Comparison of ENCODE assay signal across 27 mouse cellular contexts in the genomic region with DNA sequence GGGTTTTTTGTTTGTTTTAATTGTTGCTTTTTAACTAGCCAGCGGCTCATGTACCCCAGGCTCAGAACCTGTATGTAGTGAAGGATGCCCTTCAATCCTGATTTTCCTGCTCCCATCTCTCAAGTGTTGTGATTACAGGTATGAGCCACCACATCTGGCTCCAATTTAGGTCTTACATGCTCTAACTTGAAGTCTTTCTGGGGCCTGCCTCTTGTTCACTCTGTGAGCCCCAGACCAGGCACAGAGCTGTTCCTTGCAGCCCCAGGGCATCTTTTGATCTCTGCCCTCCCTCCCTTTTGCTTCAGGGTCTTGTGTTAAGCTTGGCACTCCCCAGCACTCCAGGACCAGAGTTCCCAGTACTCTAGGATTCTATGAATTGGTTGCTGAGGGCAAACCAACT. TPM values are rescaled to one million over a fixed set of nuclear protein-coding genes. Genes with fewer than 3 reads are reported as not detected.
DNase-seq lines count a peak whose midpoint lies in the region; ATAC-seq and TF ChIP-seq lines count a peak whose summit lies in the region.
"Had no signal": no experiment of that assay in that cellular context is flagged by ENCODE, and none has a peak within 500 bp of the region (broad histone marks: within the 10 kb centered on the region; RNA-seq: fewer than 3 reads in every experiment).

No protein-coding gene starts in this region.

- TF ChIP-seq CTCF in stomach, postnatal 0 days (IDR thresholded peaks at IDR 0.05; ENCODE audit: low read depth), result no peak

- peaks cover 18% of the 10 kb centered on the region for H3K4me1 ChIP-seq in liver, embryonic 13.5 days (replicated peaks)
- H3K4me1 ChIP-seq in embryonic facial prominence, embryonic 13.5 days, result peaks cover 51% of the 10 kb centered on the region
- peaks cover 62% of the 10 kb centered on the region for H3K4me1 ChIP-seq in limb, embryonic 10.5 days
- H3K4me1 ChIP-seq in limb, embryonic 14.5 days (ENCODE audit: control insufficient read depth, insufficient read depth, low read length), result peaks cover 18% of the 10 kb centered on the region
- no peaks in the 10 kb centered on the region for H3K4me1 ChIP-seq in stomach, postnatal 0 days (replicated peaks; ENCODE audit: control insufficient read depth, insufficient read depth)

- no peak for TF ChIP-seq EP300 in stomach, postnatal 0 days (optimal IDR thresholded peaks at IDR 0.05)

- no peak for DNase-seq in liver, embryonic 13.5 days
- no peak for DNase-seq in liver
- DNase-seq in limb, embryonic 10.5 days (ENCODE audit: low spot score), result no peak
- no peak for DNase-seq in limb, embryonic 14.5 days (ENCODE audit: low spot score)
- no peak for DNase-seq in stomach, postnatal 0 days (ENCODE audit: low spot score)
- no peak for DNase-seq in cerebellum, adult 11-12 months
- no peak for DNase-seq in right cerebral cortex, postnatal 4 days
- DNase-seq: adrenal gland, adult 2 months; adrenal gland, postnatal 14 days; B cell, adult 2 months; cerebellum, adult 11 months; cerebellum, adult 8-10 months; cerebellum, postnatal 10 days; cerebellum, postnatal 36 days; gastrocnemius, adult 2 months; gastrocnemius, postnatal 14 days; heart, adult 11 months had no signal

- no peaks in the 10 kb centered on the region for H3K9me3 ChIP-seq in liver, embryonic 13.5 days (replicated peaks)
- H3K9me3 ChIP-seq in embryonic facial prominence, embryonic 13.5 days, result no peaks in the 10 kb centered on the region
- H3K9me3 ChIP-seq in limb, embryonic 10.5 days (replicated peaks), result no peaks in the 10 kb centered on the region
- H3K9me3 ChIP-seq in limb, embryonic 14.5 days (ENCODE audit: control insufficient read depth, low read length), result no peaks in the 10 kb centered on the region
- H3K9me3 ChIP-seq in stomach, postnatal 0 days (ENCODE audit: control insufficient read depth, low read length), result no peaks in the 10 kb centered on the region
- H3K9me3 ChIP-seq: forebrain, embryonic 10.5 days; forebrain, embryonic 13.5 days; G1E; hindbrain, embryonic 12.5 days; hindbrain, embryonic 15.5 days had no signal

- no peak overlapping the region for H3K4me2 ChIP-seq in liver, embryonic 13.5 days
- H3K4me2 ChIP-seq in embryonic facial prominence, embryonic 13.5 days, result no peak overlapping the region
- H3K4me2 ChIP-seq in limb, embryonic 14.5 days (replicated peaks; ENCODE audit: low read depth, low read length, severe bottlenecking), result no peak overlapping the region
- H3K4me2 ChIP-seq in stomach, postnatal 0 days (replicated peaks; ENCODE audit: low read depth), result no peak overlapping the region
- H3K4me2 ChIP-seq: forebrain, embryonic 13.5 days; heart, embryonic 11.5 days; hindbrain, embryonic 12.5 days; hindbrain, embryonic 15.5 days had no signal

- H3K27ac ChIP-seq in liver, embryonic 13.5 days, result 0 out of 2 replicates have a peak overlapping the region, but pooled peaks have one; percentile 27
- peak overlapping the region; percentile 24; the same call in 1 of the 2 replicates for H3K27ac ChIP-seq in embryonic facial prominence, embryonic 13.5 days
- H3K27ac ChIP-seq in limb, embryonic 10.5 days, result peak overlapping the region; percentile 79
- peak overlapping the region; percentile 41; the same call in 1 of the 2 replicates for H3K27ac ChIP-seq in limb, embryonic 14.5 days (replicated peaks; ENCODE audit: low read depth, low read length)
- no peak overlapping the region for H3K27ac ChIP-seq in stomach, postnatal 0 days (replicated peaks)
- H3K27ac ChIP-seq: forebrain, embryonic 10.5 days; forebrain, embryonic 13.5 days; gastrocnemius, adult 2 months; hindbrain, embryonic 12.5 days; hindbrain, embryonic 15.5 days had no signal

- peaks cover 24% of the 10 kb centered on the region for H3K36me3 ChIP-seq in liver, embryonic 13.5 days
- H3K36me3 ChIP-seq in embryonic facial prominence, embryonic 13.5 days, result peaks cover 30% of the 10 kb centered on the region
- H3K36me3 ChIP-seq in limb, embryonic 10.5 days, result peaks cover 13% of the 10 kb centered on the region
- H3K36me3 ChIP-seq in limb, embryonic 14.5 days (ENCODE audit: control insufficient read depth, insufficient read depth, low read length), result peaks cover 23% of the 10 kb centered on the region
- no peaks in the 10 kb centered on the region; the same call in 1 of the 2 replicates for H3K36me3 ChIP-seq in stomach, postnatal 0 days (ENCODE audit: control insufficient read depth, insufficient read depth, low read length)

- no peaks in the 10 kb centered on the region for H3K27me3 ChIP-seq in liver, embryonic 13.5 days
- H3K27me3 ChIP-seq in embryonic facial prominence, embryonic 13.5 days, result no peaks in the 10 kb centered on the region
- no peaks in the 10 kb centered on the region for H3K27me3 ChIP-seq in limb, embryonic 10.5 days (ENCODE audit: low read depth, poor library complexity, severe bottlenecking)
- no peaks in the 10 kb centered on the region for H3K27me3 ChIP-seq in limb, embryonic 14.5 days (ENCODE audit: control insufficient read depth, insufficient read depth, low read length)
- no peaks in the 10 kb centered on the region for H3K27me3 ChIP-seq in stomach, postnatal 0 days (ENCODE audit: control insufficient read depth, insufficient read depth, low read length)
- H3K27me3 ChIP-seq: CH12.LX; forebrain, embryonic 13.5 days; hindbrain, embryonic 12.5 days; hindbrain, embryonic 15.5 days; Patski had no signal

- H3K9ac ChIP-seq in liver, embryonic 13.5 days, result no peak overlapping the region
- H3K9ac ChIP-seq in embryonic facial prominence, embryonic 13.5 days, result no peak overlapping the region
- no peak overlapping the region for H3K9ac ChIP-seq in limb, embryonic 14.5 days (ENCODE audit: low read depth, low read length, severe bottlenecking)
- H3K9ac ChIP-seq in stomach, postnatal 0 days (ENCODE audit: low read length), result no peak overlapping the region
- H3K9ac ChIP-seq: forebrain, embryonic 13.5 days; hindbrain, embryonic 12.5 days; hindbrain, embryonic 15.5 days had no signal

- TF ChIP-seq POLR2A in limb, embryonic 14.5 days (IDR thresholded peaks at IDR 0.05; ENCODE audit: borderline replicate concordance, extremely low read depth, insufficient read depth, insufficient read length), result no peak

- no peak overlapping the region for H3K4me3 ChIP-seq in liver, embryonic 13.5 days (replicated peaks)
- no peak overlapping the region for H3K4me3 ChIP-seq in embryonic facial prominence, embryonic 13.5 days
- H3K4me3 ChIP-seq in limb, embryonic 10.5 days, result no peak overlapping the region
- no peak overlapping the region for H3K4me3 ChIP-seq in limb, embryonic 14.5 days (replicated peaks; ENCODE audit: low read length)
- no peak overlapping the region for H3K4me3 ChIP-seq in stomach, postnatal 0 days (ENCODE audit: low read depth, low read length)
- H3K4me3 ChIP-seq: forebrain, embryonic 10.5 days; forebrain, embryonic 13.5 days; gastrocnemius, adult 2 months; hindbrain, embryonic 12.5 days; hindbrain, embryonic 15.5 days had no signal

- no peak for ATAC-seq in liver, embryonic 13.5 days (ENCODE audit: low read depth)
- no peak for ATAC-seq in embryonic facial prominence, embryonic 13.5 days (ENCODE audit: insufficient number of reproducible peaks, insufficient read depth, low FRiP score, low TSS enrichment, low read depth)
- ATAC-seq in limb, embryonic 14.5 days (ENCODE audit: low FRiP score, low read depth), result no peak
- no peak for ATAC-seq in stomach, postnatal 0 days (ENCODE audit: low FRiP score, low TSS enrichment)
- ATAC-seq: forebrain, embryonic 13.5 days; forebrain, embryonic 16.5 days; Patski had no signal

- WGBS in liver, embryonic 13.5 days (ENCODE audit: insufficient replicate concordance), result 88% methylated on average over 1 of the region's 1 CpGs
- WGBS in embryonic facial prominence, embryonic 13.5 days, result 36% methylated on average over 1 of the region's 1 CpGs
- 81% methylated on average over 1 of the region's 1 CpGs for WGBS in limb, embryonic 10.5 days
- WGBS in limb, embryonic 14.5 days, result 47% methylated on average over 1 of the region's 1 CpGs
- WGBS in stomach, postnatal 0 days, result 70% methylated on average over 1 of the region's 1 CpGs

RNA-seq across cellular contexts. Expression of gene Mvb12b, which starts 53.8 kb away (rescaled TPM):
- polyA plus RNA-seq in liver, embryonic 13.5 days (2015; fragmentation: Nextera tagmentation; extraction: Ambion mirVana), result 11.8 and 14.5 TPM in 2 replicates
- polyA plus RNA-seq in embryonic facial prominence, embryonic 13.5 days (2015; fragmentation: Nextera tagmentation; extraction: Ambion mirVana), result 23.7 and 25.8 TPM in 2 replicates
- polyA plus RNA-seq in limb, embryonic 10.5 days (2016; fragmentation: Nextera tagmentation; extraction: Ambion mirVana), result 15.0 and 17.5 TPM in 2 replicates
- polyA plus RNA-seq in limb, embryonic 14.5 days (2012; rRNA removed), result 26.6 and 35.2 TPM in 2 replicates
- 17.5 and 18.6 TPM in 2 replicates for polyA plus RNA-seq in limb, embryonic 14.5 days (2014; fragmentation: Nextera tagmentation; extraction: Ambion mirVana)
- 10.2 and 11.3 TPM in 2 replicates for polyA plus RNA-seq in stomach, postnatal 0 days (2015; fragmentation: Nextera tagmentation; extraction: Ambion mirVana)
